Mouse (Mus musculus): ENCODE results near the gene Ptgir. TPM values are rescaled to one million over a fixed set of nuclear protein-coding genes. Genes with fewer than 3 reads are reported as not detected.

Gene Ptgir
- polyA plus RNA-seq, 1 experiment from 2014 or later: 0.13 TPM

DNA sequence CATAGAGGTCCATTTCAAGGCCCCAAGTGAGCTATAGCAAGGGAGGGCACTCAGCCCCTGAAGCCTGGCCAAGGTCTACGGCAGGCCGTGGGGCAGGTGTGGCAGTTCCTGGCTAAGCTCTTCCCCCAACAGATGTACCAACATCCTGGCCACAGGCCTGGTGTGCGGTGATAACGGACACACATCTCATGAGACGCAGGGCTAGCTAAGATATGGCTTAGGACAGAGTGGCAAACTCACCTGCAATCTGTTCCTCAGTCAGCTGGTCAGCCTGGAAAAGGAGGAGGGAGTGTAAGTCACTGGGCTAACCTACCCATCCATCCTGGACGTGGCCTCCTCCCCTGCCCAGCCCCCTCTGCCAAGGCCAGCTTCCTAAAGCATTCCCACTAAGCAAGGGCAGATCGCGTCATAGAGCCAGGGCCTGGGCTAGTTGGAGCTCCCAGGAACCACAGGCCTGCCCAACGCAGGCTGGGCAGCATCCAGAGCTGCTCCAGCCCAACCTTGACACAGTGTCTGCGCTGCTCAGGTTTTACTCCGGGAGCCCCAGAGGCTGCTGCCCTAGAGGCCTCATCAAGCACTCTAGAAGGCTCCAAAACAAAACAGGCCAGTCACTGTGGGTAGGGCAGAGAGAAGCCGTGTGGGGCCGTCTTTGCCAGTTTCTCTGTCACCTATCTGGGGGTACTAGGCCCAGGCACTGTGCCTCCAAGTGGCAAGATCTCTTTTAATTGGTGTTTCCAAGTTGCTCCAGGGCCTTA, 13.3 kb downstream of the Ptgir start:
- 0 out of 2 replicates have a peak overlapping the region, but pooled peaks have one; percentile 16 for H3K27ac ChIP-seq (replicated peaks)
- 76% methylated on average over 13 of the region's 13 CpGs for WGBS
- H3K4me1 ChIP-seq (replicated peaks): peaks cover 58% of the 10 kb centered on the region
- no peak for ATAC-seq (ENCODE audit: low FRiP score, low read depth)
- peak overlapping the region; percentile 37 for H3K9ac ChIP-seq
- peaks cover 43% of the 10 kb centered on the region for H3K36me3 ChIP-seq
- H3K27me3 ChIP-seq: no peaks in the 10 kb centered on the region
- no peaks in the 10 kb centered on the region for H3K9me3 ChIP-seq
- peak overlapping the region; percentile 88 for H3K4me3 ChIP-seq
- H3K4me2 ChIP-seq: peak overlapping the region; percentile 89

DNA sequence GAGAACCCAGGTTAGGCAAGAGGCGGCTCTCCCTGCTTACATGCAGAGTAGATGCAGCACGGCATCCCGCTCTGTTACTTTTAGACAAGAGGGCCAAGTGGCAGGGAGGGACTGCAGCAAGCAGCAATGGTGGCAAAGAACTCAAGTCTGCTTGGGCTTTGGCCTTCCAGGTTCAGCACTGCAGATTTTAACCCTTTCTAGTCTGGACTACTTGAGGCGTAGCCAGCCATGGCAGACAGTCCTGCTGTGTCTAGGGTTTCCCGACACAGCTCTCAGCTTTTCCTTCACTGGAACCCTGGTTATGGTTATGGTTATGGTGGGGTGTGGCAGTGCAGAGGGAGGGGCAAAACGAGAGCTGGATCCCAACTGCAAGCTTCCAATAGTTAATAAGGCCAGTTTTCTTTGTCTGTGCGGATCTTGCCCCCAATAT, 13.9 kb downstream of the Ptgir start:
- no peaks in the 10 kb centered on the region for H3K27me3 ChIP-seq
- peak overlapping the region; percentile 89 for H3K4me2 ChIP-seq
- H3K9me3 ChIP-seq: no peaks in the 10 kb centered on the region
- no peak for ATAC-seq (ENCODE audit: low FRiP score, low read depth)
- peak overlapping the region; percentile 37 for H3K9ac ChIP-seq
- 75% methylated on average over 7 of the region's 7 CpGs for WGBS
- H3K4me1 ChIP-seq (replicated peaks): peaks cover 62% of the 10 kb centered on the region
- 0 out of 2 replicates have a peak overlapping the region, but pooled peaks have one; percentile 16 for H3K27ac ChIP-seq (replicated peaks)
- H3K36me3 ChIP-seq: peaks cover 37% of the 10 kb centered on the region
- peak overlapping the region; percentile 88 for H3K4me3 ChIP-seq

DNA sequence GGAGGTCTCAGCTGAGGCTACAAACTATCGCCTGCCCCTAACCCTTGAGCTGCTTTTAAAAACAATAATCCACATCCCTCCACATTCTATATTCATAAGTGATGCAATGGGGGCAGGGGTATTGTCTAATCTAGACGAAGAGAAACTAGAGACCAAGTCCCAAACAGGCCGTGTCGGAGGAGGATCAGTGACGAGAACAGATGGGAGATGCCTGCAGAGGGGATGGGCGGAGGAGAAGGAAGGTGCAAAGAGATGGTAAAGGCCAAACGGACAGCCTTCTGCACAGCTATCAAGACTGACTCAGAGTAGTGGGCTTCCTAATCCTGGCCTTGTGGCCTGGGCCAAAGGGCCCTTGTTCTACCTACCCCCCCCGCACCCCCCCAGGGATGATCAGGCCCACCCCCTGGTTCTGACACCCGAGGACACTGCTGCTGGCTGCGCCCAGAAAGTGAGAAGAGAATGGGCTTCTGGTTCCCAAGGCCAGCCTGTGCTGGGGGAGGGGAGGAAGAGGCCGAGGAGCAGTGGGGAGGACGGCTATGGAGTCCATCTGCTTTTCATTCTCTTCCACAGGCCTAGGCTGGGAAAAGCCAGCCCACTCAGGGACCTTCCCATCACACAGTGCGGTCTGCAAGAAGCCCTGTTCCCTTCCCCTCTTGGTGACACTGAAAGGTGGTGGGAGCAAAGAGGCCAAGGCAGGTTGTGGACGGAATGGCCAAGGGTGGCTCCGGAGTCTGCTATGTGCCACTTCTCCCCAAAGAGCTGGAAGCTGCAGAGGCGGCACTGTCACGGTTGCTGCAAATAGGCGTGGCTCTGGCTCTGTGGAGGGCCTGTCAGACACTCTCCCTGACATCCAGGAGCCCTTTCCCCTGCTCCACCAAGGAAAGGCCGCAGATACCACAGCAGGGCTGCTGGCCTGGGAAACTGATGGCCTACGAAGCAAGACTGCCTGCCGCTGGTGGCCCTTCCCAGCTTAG, 14.8 kb downstream of the Ptgir start:
- peak overlapping the region; percentile 96 for H3K27ac ChIP-seq (replicated peaks)
- H3K4me3 ChIP-seq: peak overlapping the region; percentile 88
- peak overlapping the region; percentile 89 for H3K4me2 ChIP-seq
- H3K9me3 ChIP-seq: no peaks in the 10 kb centered on the region
- H3K36me3 ChIP-seq: peaks cover 29% of the 10 kb centered on the region
- H3K9ac ChIP-seq: peak overlapping the region; percentile 95
- no peak for ATAC-seq (ENCODE audit: low FRiP score, low read depth)
- H3K4me1 ChIP-seq (replicated peaks): peaks cover 62% of the 10 kb centered on the region
- WGBS: 33% methylated on average over 21 of the region's 21 CpGs
- no peaks in the 10 kb centered on the region for H3K27me3 ChIP-seq

DNA sequence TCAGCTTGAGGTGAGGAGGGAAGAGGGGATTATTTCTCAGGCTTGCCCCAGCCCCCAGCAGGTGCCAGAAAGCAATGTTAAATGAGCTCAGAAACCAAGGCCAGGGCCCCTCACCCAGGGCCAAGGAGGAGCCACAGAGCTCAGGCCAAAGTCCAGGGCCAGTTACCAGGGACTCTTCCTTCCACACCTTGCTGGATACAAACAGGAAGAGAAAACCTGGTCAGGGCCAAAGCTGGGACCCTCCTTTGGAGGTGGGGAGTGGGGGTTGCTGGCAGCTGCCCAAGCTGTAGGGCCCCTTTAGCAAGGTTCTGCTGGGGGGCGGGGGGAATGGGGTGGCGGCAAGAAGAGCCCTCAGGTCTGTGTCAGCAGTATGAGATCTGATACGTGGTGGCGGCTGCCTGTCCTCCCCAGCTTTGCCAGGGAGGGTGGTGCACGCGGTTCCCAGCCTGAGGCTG, 15.6 kb downstream of the Ptgir start:
- peaks cover 21% of the 10 kb centered on the region for H3K36me3 ChIP-seq
- ATAC-seq (ENCODE audit: low FRiP score, low read depth): no peak
- peaks cover 62% of the 10 kb centered on the region for H3K4me1 ChIP-seq (replicated peaks)
- H3K9me3 ChIP-seq: no peaks in the 10 kb centered on the region
- H3K27ac ChIP-seq (replicated peaks): peak overlapping the region; percentile 96
- peak overlapping the region; percentile 89 for H3K4me2 ChIP-seq
- WGBS: 33% methylated on average over 6 of the region's 6 CpGs
- H3K9ac ChIP-seq: peak overlapping the region; percentile 95
- peak overlapping the region; percentile 88 for H3K4me3 ChIP-seq
- no peaks in the 10 kb centered on the region for H3K27me3 ChIP-seq

DNA sequence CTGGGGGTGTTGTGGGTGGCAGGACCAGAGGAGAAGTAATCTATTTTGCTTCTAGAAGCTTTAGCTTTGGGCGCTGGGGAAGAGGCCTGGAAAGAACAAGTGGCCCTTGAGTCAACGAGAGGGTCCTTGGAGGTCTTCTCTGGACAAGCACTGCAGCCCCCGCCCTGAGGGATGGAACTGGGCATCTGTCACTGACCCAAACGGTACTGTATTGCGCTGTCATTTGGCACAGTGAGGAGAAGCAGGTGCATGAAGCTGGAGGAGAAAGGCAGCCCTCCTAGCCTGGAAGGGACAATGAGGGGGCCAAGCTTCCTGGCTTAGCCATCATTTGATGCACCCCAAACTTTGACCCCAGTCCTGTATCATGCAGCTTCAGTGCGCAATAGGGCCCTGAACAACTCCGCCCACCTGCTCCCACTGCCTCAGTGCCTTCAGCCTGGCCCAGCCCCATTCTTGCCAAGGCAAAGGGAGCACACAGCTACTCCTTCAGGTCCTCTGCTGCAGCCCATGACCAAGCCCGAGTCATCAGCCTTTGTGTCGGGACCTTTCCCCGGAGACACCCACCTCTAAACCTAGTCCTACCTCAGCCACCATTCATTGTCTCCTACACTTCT, 16.2 kb downstream of the Ptgir start:
- peaks cover 57% of the 10 kb centered on the region for H3K4me1 ChIP-seq (replicated peaks)
- WGBS: 31% methylated on average over 10 of the region's 10 CpGs

DNA sequence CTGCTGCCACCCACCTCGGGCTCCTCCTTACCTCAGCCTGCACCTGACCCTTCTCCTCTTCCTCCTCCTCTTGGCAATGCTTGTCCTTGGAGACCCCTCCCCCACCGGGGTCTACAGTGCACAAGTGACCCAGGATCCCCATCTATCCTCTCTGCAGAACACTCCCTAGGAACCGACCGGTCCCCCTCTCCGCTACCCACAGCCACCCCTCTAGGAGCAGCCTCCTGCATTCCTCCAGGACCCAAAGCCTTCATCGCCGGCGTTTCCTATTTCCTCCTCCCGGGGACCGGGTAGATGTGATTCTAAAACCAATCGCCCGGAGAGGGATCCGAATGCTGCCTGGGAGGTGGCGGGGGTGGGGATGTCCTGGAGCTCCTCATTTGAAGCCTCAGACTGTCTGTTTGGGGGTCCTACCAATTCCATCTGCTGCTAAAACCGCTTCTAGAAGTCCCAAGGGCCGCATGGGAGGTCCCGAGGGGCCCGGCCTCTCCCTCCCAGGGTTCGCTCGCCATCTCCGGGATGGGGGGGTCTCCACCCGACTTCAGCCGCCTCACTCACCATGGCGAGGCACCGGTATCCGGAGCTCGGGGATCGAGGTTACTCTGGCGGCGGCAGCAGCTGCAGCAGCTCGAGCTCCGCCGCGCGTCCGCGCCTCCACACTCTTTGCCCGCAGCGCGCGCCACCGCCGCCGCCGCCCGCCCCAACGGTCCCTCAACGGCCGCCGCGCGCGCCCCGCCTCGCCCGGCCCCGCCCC, 17.2 kb downstream of the Ptgir start:
- no peaks in the 10 kb centered on the region for H3K9me3 ChIP-seq
- peaks cover 6% of the 10 kb centered on the region; the same call in 1 of the 2 replicates for H3K36me3 ChIP-seq
- peak overlapping the region; percentile 95 for H3K9ac ChIP-seq
- WGBS: under 1% methylated on average over 34 of the region's 57 CpGs
- peak overlapping the region; percentile 88 for H3K4me3 ChIP-seq
- H3K4me1 ChIP-seq (replicated peaks): peaks cover 47% of the 10 kb centered on the region
- H3K4me2 ChIP-seq: peak overlapping the region; percentile 89
- ATAC-seq (ENCODE audit: low FRiP score, low read depth): peak; percentile 4; the same call in 1 of the 2 replicates
- H3K27me3 ChIP-seq: no peaks in the 10 kb centered on the region
- peak overlapping the region; percentile 96 for H3K27ac ChIP-seq (replicated peaks)

More for the DNA sequence above, 16.2 kb downstream of the Ptgir start:
- H3K9ac ChIP-seq: peak overlapping the region; percentile 95
- no peaks in the 10 kb centered on the region for H3K9me3 ChIP-seq
- no peak for ATAC-seq (ENCODE audit: low FRiP score, low read depth)
- no peaks in the 10 kb centered on the region for H3K27me3 ChIP-seq
- H3K27ac ChIP-seq (replicated peaks): peak overlapping the region; percentile 96
- H3K4me2 ChIP-seq: peak overlapping the region; percentile 89
- H3K4me3 ChIP-seq: peak overlapping the region; percentile 88
- H3K36me3 ChIP-seq: peaks cover 15% of the 10 kb centered on the region

DNA sequence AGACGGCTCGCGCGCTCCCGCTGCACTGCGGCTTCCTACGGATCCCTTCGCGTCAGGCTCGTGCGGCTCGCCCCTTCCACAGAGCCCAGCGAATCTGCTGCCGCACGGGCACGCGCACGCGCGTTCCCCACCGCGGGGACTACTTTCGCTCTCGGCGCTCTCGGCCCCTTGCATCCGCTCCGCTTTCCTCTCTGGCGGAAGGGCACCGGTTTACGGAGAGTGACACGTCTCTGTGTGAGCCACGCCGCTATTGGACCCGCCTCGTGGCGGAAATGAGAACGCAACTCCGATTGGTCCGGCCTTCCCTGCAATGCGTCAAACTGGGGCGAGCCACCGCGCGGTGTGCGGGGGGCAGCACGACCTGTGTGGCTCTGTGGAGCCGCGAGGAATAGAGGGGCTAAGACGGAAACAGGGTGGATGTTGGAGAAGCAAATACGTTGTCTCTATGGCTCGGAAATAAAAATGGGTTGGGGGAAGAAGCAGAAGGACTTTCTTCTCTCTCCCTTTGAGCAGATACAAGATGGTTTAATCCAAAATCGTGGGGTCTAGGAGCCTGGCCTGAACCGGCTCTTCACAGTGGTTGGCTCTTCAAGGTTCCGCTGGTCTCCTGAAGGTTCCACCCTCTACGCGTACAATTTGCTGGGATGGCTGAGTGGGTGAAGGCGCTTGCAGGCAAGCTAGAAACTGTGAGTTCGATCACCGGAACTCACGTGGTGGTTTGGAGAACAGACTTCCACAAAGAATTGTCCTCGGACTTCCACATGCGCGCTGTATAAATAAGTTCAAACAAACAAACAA, 17.9 kb downstream of the Ptgir start, which contains the start of gene Calm3:
Calm3 (minus strand) TSS at position 78 of the 798 bp plus-strand sequence.
- H3K36me3 ChIP-seq: no peaks in the 10 kb centered on the region
- WGBS: 2% methylated on average over 59 of the region's 64 CpGs
- ATAC-seq (ENCODE audit: low FRiP score, low read depth): peak; percentile 94
- peaks cover 40% of the 10 kb centered on the region for H3K4me1 ChIP-seq (replicated peaks)
- H3K9me3 ChIP-seq: no peaks in the 10 kb centered on the region
- H3K4me2 ChIP-seq: peak within 1 kb of the TSS; percentile 89
- peak within 1 kb of the TSS; percentile 96 for H3K27ac ChIP-seq (replicated peaks)
- peak within 1 kb of the TSS; percentile 95 for H3K9ac ChIP-seq
- H3K27me3 ChIP-seq: no peaks in the 10 kb centered on the region
- H3K4me3 ChIP-seq: peak within 1 kb of the TSS; percentile 88

DNA sequence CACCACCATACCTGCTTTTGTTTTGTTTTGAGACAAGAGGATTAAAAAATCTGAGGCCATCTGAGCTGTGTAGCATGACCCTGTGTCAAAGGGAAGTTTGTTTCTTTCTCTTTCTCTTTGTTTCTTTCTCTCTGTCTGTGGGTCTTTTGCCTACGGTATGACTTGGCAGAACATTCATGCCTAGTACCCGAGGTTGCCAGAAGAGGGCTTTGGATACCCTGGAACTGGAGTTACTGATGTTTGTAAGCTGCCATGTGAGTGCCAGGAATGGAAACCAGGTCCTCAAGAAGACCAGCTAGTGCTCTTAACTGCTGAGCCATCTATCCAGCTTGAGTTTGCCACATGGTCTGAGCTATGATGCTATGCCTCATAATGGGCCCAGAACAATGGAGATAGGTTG, 22.1 kb downstream of the Ptgir start:
- Histone ChIP-seq H3K27ac (replicated peaks) (no peak overlapping the region), H3K27me3 (no peaks in the 10 kb centered on the region), H3K4me2 (no peak overlapping the region), H3K4me1 (replicated peaks) (peaks cover 26% of the 10 kb centered on the region), H3K9ac (no peak overlapping the region), H3K36me3 (no peaks in the 10 kb centered on the region), H3K9me3 (no peaks in the 10 kb centered on the region), H3K4me3 (no peak overlapping the region)
- 60% methylated on average over 2 of the region's 2 CpGs for WGBS
- no peak for ATAC-seq (ENCODE audit: low FRiP score, low read depth)

DNA sequence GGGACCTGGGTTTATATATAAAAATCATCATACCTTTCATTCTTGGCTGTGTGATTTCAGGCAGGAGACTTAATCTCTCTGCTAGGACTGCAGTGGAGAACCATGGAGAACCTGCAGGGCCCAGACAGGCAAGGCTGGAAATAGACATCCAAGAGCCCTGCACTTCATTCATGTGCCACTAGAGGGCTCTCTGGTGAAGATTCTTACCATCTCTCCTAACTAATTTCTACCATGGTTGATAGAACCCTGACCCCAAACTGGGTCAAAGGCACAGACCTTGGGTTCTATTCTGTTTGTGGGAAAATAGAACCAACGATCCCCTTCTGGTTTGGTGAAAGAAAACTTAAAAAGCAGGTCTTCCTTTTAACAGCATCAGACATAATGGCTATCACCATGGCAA, 24.6 kb downstream of the Ptgir start:
- no peak for ATAC-seq (ENCODE audit: low FRiP score, low read depth)
- Histone ChIP-seq H3K9me3 (no peaks in the 10 kb centered on the region), H3K9ac (no peak overlapping the region), H3K27me3 (no peaks in the 10 kb centered on the region), H3K4me1 (replicated peaks) (peaks cover 30% of the 10 kb centered on the region), H3K36me3 (no peaks in the 10 kb centered on the region), H3K4me2 (no peak overlapping the region), H3K27ac (replicated peaks) (peak overlapping the region; percentile 57; the same call in 1 of the 2 replicates), H3K4me3 (no peak overlapping the region)
- WGBS: 3% methylated on average over 1 of the region's 1 CpGs

DNA sequence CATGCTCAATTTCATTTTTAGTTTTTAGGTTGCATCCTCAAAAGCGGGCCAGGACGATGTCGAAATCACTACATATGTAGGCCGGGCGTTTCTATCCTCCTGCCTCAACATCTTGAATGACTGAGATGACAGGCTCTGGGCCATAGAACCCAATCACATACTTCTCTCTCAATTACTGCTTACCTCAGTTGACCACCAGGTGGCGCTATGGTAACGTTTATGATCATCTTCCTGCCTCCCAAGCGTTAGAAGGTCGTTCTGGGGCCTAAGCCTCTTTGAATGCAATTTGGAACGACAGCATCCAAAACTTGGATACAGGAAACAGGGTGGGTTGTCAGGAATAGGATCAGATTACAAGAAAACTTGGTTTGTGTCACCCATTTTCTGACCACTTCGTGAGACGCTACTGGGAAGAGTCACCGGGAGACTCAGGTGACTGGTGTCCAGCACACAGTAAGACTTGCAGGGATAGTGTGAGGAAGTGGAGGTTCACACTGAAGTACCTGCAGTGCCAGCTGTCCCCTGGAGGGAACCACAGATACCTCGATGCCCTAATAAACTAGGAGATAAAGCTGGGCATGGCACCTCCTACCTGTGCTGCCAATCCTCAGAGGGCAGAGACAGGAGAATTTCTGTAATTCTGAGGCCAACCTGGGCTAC, 25.8 kb downstream of the Ptgir start:
- H3K36me3 ChIP-seq: no peaks in the 10 kb centered on the region
- peak overlapping the region; percentile 76 for H3K27ac ChIP-seq (replicated peaks)
- peak; percentile 71 for ATAC-seq (ENCODE audit: low FRiP score, low read depth)
- H3K4me1 ChIP-seq (replicated peaks): peaks cover 30% of the 10 kb centered on the region
- no peak overlapping the region for H3K9ac ChIP-seq
- no peaks in the 10 kb centered on the region for H3K27me3 ChIP-seq
- no peak overlapping the region for H3K4me3 ChIP-seq
- no peaks in the 10 kb centered on the region for H3K9me3 ChIP-seq
- H3K4me2 ChIP-seq: no peak overlapping the region
- 17% methylated on average over 14 of the region's 14 CpGs for WGBS

All from hindbrain, embryonic 15.5 days (tissue).